Mouse (Mus musculus) heart, adult 18-20 months (tissue): ENCODE measurements around the gene Pcbp4. TPM values are rescaled to one million over a fixed set of nuclear protein-coding genes. Genes with fewer than 3 reads are reported as not detected.

Experiments used
- DNase-seq, 2 experiments: peaks; one replicate each; pipeline ENCODE4 v3.0.0; 2021 to 2022; ENCODE audit warnings: mixed read lengths in 1 of 2
- total RNA-seq, 2 experiments: library from RNA; stranded (reverse); gene quantifications; 2 replicates each; pipeline ENCODE4 v1.2.3; 2021

Gene Pcbp4
- total RNA-seq, 2 experiments from 2014 or later: 61.1 to 63.2 TPM

GRCm38 (mm10) chr9:106444836-106445235 lies 8.3 kb upstream of the Pcbp4 start:
- DNase-seq: no peak

DNA sequence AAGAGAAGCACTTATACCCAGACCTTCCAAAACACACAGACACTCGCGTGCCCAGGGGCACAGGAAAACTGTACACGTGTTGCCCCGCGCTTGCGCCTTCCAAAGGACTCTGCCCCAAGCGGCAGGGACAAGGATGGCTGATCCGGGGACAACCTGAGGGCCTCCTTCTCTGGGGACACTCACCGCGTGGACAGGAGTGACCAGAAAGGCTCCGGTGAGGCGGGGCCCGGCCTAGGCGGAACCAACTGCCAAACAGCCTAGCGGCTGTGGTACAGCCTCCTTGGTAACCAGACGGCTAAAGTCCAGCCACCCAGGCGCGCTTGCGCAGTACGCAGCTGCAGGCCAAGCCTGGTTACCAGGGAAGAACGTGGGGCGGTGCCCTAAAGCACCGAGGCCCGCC lies 5.7 kb upstream of the Pcbp4 start, which contains the start of the genes Abhd14b and Abhd14a:
Gene Abhd14b (plus strand): TSS at position 112 of the 400 bp plus-strand sequence.
Gene Abhd14a (minus strand): TSS at position 331 of the 400 bp plus-strand sequence.
- DNase-seq: peak; percentile 95 to 98

DNA sequence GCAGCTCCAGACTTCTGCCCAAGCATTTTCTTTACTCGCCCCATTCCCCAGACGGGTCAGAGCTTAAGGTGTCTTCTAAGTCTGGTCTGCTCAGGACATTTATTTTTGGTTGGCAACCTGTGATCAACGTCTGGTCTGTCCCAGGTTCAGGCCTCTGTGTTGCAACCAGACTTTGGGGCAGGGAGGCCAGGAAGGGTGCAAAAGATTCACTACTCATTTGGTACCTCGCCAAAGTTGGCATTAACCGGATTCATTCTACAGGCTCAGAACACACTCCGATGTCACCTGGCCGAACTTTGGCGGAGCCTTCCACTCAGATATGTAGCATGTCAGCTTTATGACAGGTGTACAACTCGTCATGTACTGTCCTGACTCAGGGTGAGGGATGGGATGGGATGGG lies 5.1 kb upstream of the Pcbp4 start:
- DNase-seq: no peak

GRCm38 (mm10) chr9:106448498-106449031 lies 4.5 kb upstream of the Pcbp4 start:
- peak; percentile 88 to 90 for DNase-seq

- no peak for DNase-seq
Measured at GRCm38 (mm10) chr9:106449947-106450346, 3.1 kb upstream of the Pcbp4 start.

- peak; percentile 58 to 82 for DNase-seq
Measured at GRCm38 (mm10) chr9:106450661-106451060, 2.4 kb upstream of the Pcbp4 start.

DNA sequence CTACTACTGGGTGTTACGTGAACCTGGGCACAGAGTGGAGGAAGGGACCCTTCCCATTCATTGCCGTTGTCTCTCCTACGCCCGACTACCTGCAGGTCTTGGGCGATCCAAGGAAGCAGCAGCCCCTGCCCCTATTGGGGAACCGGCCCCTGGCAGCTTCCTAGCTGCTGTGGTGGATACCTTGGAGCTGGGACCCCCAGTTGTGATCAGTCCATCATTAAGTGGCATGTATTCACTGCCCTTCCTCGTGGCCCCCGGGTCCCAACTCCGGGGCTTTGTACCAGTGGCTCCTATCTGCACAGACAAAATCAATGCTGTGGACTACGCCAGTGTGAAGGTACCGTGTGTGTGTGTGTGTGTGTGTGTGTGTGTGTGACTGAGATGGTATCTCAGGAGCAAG lies 1.8 kb upstream of the Pcbp4 start:
- no peak for DNase-seq

GRCm38 (mm10) chr9:106451899-106452298 lies 1.2 kb upstream of the Pcbp4 start:
- no peak for DNase-seq

DNA sequence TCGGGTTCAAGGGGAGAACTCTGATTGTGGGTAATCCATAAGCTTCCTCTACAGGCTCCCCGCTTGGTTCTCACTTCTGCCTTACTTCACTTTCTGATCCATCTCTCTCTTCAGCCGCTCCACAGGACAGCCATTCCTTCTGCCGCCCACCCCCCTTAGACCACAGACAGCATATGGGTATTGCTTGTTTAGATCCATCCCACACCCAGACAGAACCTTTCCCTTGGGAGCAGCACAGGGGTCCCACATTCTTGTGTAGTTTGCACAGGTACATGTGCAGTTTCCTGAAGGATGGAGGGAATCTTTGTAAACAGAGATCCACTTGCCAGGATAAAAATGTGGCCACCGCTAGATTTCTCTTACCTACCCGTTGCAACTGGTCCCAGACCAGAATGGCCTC lies 740 bp upstream of the Pcbp4 start:
- no peak for DNase-seq

- DNase-seq: no peak
Measured at GRCm38 (mm10) chr9:106452821-106453220, 270 bp upstream of the Pcbp4 start.

- peak in 1 of 2 experiments; percentile 53 for DNase-seq
Measured at GRCm38 (mm10) chr9:106454071-106454761, 1.1 kb downstream of the Pcbp4 start.

GRCm38 (mm10) chr9:106454888-106455681 lies 2.0 kb downstream of the Pcbp4 start:
- no peak for DNase-seq

DNA sequence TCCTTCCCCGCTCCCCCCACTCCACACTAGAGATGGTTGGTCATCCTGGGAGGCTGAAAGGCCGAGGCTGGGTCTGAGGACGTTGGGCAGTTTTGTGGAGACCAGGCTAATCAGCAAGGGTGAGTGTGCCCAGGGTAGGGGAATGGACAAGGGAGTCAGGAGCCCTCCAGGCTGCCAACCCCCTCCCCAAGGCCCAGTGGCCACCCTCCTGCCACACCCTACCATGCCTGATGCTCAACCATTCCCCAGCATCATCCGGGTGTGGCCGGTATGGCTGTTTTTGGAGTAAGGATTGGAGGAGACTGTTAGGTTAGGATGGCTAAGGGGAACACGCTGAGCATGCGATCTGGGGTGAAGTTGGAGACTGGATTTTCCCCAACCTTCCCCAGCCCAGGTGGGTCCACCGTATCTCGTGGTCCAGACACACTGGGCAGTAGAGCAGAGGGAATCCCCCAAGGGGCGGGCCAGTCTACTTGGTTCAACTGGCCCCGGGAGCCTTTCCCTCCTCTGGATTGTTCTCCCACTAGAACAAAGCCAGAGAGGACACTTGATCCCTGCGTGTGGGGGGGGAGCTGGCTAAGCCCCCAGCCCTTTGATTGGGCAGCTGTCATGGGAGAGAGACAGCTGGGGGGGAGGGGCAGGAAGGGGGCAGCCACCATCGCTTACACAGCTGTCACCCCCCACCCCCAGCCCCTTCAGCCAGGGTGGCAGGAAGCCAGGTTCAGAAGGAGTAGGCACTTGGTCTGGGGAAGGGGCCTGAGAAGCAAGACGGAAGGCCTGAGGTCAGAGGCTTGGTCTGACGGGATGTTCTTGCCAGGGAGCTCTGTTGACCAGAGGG lies 3.5 kb downstream of the Pcbp4 start:
- no peak for DNase-seq

GRCm38 (mm10) chr9:106457163-106457559 lies 4.1 kb downstream of the Pcbp4 start:
- DNase-seq: no peak

- peak; percentile 58 to 77 for DNase-seq
Measured at GRCm38 (mm10) chr9:106457920-106458319, 4.8 kb downstream of the Pcbp4 start.

GRCm38 (mm10) chr9:106459946-106460345 lies 6.9 kb downstream of the Pcbp4 start:
- DNase-seq: no peak

- no peak for DNase-seq
Measured at GRCm38 (mm10) chr9:106460401-106461025, 7.4 kb downstream of the Pcbp4 start.

- no peak for DNase-seq
Measured at GRCm38 (mm10) chr9:106461026-106461415, 7.9 kb downstream of the Pcbp4 start.

DNA sequence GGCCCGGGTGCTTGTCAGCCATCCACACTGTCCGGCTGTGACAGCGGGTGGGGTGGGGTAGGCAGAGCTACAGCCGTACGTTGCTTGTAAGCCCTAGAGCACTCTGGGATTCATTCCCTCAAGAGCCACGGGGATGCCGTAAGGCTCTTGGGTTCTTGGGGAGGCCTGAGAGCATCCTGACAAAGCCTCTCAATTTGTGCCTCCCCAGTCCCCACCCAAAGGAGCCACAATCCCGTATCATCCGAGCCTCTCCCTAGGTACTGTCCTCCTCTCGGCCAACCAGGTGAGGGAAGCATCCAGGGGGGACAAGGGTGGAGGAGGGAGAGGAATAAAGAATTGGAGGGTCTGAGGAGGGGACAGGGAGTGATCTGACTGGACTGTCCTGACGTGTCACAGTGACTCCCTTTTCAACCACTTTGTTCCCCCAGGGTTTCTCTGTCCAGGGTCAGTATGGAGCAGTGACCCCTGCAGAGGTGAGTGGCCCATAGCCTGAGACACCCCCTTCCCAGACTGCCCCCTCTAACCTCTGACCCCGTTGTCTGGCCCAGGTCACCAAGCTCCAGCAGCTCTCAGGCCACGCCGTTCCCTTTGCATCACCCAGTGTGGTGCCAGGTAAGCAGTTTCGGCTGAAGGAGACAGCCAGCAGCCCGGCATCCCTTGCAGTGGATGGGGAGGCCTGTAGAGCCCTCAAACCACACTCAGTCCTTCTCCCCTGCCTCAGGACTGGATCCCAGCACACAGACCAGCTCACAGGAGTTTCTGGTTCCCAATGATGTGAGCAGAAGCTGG lies 8.7 kb downstream of the Pcbp4 start:
- DNase-seq: no peak

- no peak for DNase-seq
Measured at GRCm38 (mm10) chr9:106462430-106462800, 9.3 kb downstream of the Pcbp4 start.
